Mouse (Mus musculus) kidney, embryonic 14.5 days (tissue): ENCODE data around the gene Cfhr1. TPM values are rescaled to one million over a fixed set of nuclear protein-coding genes. Genes with fewer than 3 reads are reported as not detected.

Experiments
- ATAC-seq: fragments of 200-750 bp; cut with Nextera tagmentation; 2 replicates; pipeline ENCODE4 v1.8.0; 2017; ENCODE audit warnings: moderate number of reproducible peaks, mild to moderate bottlenecking, moderate TSS enrichment, moderate library complexity; ENCODE audit not compliant: low FRiP score, low TSS enrichment
- H3K27ac ChIP-seq: fragments of 300-500 bp; sonication (generic); 2 replicates; pipeline ENCODE4 v1.5.1; 2014; ENCODE audit warnings: low read depth, mild to moderate bottlenecking, low read length, moderate library complexity, mixed read lengths
- H3K27me3 ChIP-seq: fragments of 300-500 bp; sonication (generic); 2 replicates; pipeline ENCODE4 v1.6.1; 2014; ENCODE audit warnings: mild to moderate bottlenecking, low read length; ENCODE audit not compliant: control insufficient read depth, insufficient read depth
- H3K36me3 ChIP-seq: fragments of 300-500 bp; sonication (generic); 2 replicates; pipeline ENCODE4 v1.6.1; 2014; ENCODE audit warnings: low read length, mixed read lengths; ENCODE audit not compliant: control insufficient read depth, insufficient read depth
- H3K4me1 ChIP-seq: fragments of 300-500 bp; sonication (generic); 2 replicates; pipeline ENCODE4 v1.6.1; 2014; ENCODE audit warnings: low read length, mixed read lengths; ENCODE audit not compliant: control insufficient read depth, insufficient read depth
- H3K4me2 ChIP-seq: fragments of 300-500 bp; sonication (generic); replicated peaks from 2 replicates; pipeline ENCODE4 v1.6.1; 2014; ENCODE audit warnings: low read depth, mild to moderate bottlenecking, low read length
- H3K4me3 ChIP-seq: fragments of 300-500 bp; sonication (generic); 2 replicates; pipeline ENCODE4 v1.5.1; 2014; ENCODE audit warnings: mild to moderate bottlenecking, low read length
- H3K9ac ChIP-seq: fragments of 300-500 bp; sonication (generic); 2 replicates; pipeline ENCODE4 v1.6.1; 2014; ENCODE audit warnings: low read depth, mild to moderate bottlenecking, low read length, moderate library complexity
- H3K9me3 ChIP-seq: fragments of 300-500 bp; sonication (generic); 2 replicates; pipeline ENCODE4 v1.6.1; 2016; ENCODE audit warnings: low read length; ENCODE audit not compliant: control insufficient read depth
- WGBS: fragments of 180-500 bp; shearing (Covaris S2); extraction: QIAGEN DNeasy Blood & Tissue Kit; methylation state at CpG from one replicate; pipeline ENCODE4 v1.1.7; 2014; 5-methylcytosine and 5-hydroxymethylcytosine counted together
- polyA plus RNA-seq: library from polyadenylated mRNA; unstranded; fragments of >200 nt; fragmentation: Nextera tagmentation; extraction: Ambion mirVana; gene quantifications from 2 replicates; pipeline ENCODE4 v1.2.1, GENCODE M21; 2014

Cfhr1 gene
- polyA plus RNA-seq, result not detected in 2 replicates

- no peak within 1 kb of the TSS for H3K27ac ChIP-seq
- ATAC-seq, result no peak
- H3K36me3 ChIP-seq, result no peaks in the 10 kb centered on the region
- H3K4me3 ChIP-seq, result no peak within 1 kb of the TSS
- no peaks in the 10 kb centered on the region for H3K9me3 ChIP-seq
- no peaks in the 10 kb centered on the region for H3K4me1 ChIP-seq
- no peaks in the 10 kb centered on the region for H3K27me3 ChIP-seq
- no peak within 1 kb of the TSS for H3K9ac ChIP-seq
- 79% methylated on average over 1 of the region's 1 CpGs for WGBS
- no peak within 1 kb of the TSS for H3K4me2 ChIP-seq
Measured at GRCm38 (mm10) chr1:139560024-139560423, at the start of gene Cfhr1. Cfhr1 (minus strand) TSS chr1:139560272.

- 90% methylated on average over 1 of the region's 1 CpGs for WGBS
- no peak for ATAC-seq
- Histone ChIP-seq H3K4me1 (no peaks in the 10 kb centered on the region), H3K27ac (no peak overlapping the region), H3K4me2 (no peak overlapping the region), H3K27me3 (no peaks in the 10 kb centered on the region), H3K9ac (no peak overlapping the region), H3K36me3 (no peaks in the 10 kb centered on the region), H3K9me3 (no peaks in the 10 kb centered on the region), H3K4me3 (no peak overlapping the region)
Measured at GRCm38 (mm10) chr1:139551311-139551710, 8.8 kb downstream of the Cfhr1 start.

DNA sequence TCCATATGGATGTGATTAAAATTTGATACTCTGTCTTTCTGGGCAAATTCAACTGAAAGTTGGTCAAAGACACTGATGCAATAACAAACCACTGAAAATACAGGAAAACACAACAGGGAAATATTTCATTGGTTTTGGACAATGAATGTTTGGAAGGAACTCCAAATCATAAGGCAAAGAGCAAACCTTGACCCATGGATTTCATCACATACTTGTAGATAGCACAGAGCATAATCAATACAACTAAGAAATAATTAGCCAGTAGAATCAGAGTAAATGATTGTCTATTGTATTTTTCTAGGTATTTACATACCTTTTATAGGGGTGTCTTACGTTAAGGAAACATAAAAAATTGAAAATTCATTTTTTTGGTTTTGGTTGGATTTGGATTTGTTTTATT is 11.5 kb downstream of the Cfhr1 start:
- Histone ChIP-seq H3K9me3 (no peaks in the 10 kb centered on the region), H3K27ac (no peak overlapping the region), H3K27me3 (no peaks in the 10 kb centered on the region), H3K4me1 (no peaks in the 10 kb centered on the region), H3K4me2 (no peak overlapping the region), H3K9ac (no peak overlapping the region), H3K36me3 (no peaks in the 10 kb centered on the region), H3K4me3 (no peak overlapping the region)
- 84% methylated on average over 1 of the region's 1 CpGs for WGBS
- ATAC-seq, result no peak

- 88% methylated on average over 12 of the region's 12 CpGs for WGBS
- H3K36me3 ChIP-seq, result no peaks in the 10 kb centered on the region
- no peak overlapping the region for H3K9ac ChIP-seq
- H3K27ac ChIP-seq, result no peak overlapping the region
- H3K4me1 ChIP-seq, result no peaks in the 10 kb centered on the region
- H3K27me3 ChIP-seq, result no peaks in the 10 kb centered on the region
- no peaks in the 10 kb centered on the region for H3K9me3 ChIP-seq
- H3K4me3 ChIP-seq, result no peak overlapping the region
- H3K4me2 ChIP-seq, result no peak overlapping the region
- ATAC-seq, result no peak
Measured at GRCm38 (mm10) chr1:139514556-139514955, 45.5 kb downstream of the Cfhr1 start.

DNA sequence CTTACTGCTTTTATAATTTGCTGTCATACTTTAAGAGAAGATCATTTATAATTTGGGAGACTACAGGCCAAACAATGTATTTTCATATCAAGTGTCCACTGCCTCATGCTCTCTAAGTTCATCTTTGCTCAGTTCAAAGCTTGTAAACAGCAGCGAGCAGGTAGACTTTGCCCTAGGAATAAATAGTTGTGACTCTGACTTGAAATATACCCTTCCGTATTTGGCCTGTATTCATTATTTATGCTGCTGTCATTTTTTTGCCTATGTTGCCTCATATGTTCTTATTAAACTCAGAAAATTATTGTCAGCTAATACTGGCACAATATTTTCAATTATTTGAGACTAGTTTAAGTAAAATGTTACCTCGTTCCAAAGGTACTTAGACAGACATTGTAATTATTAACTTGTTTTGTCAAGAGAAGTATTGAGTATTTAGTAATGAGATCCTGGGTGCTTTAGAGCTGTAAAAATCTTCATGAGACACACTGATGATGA is 58.8 kb downstream of the Cfhr1 start, which contains the start of gene F13b:
TSS of gene F13b (plus strand) at position 445 of the 495 bp plus-strand sequence.
- Histone ChIP-seq H3K27ac (no peak within 1 kb of the TSS), H3K4me3 (no peak within 1 kb of the TSS), H3K4me2 (no peak within 1 kb of the TSS), H3K9me3 (no peaks in the 10 kb centered on the region), H3K27me3 (no peaks in the 10 kb centered on the region), H3K4me1 (no peaks in the 10 kb centered on the region), H3K9ac (no peak within 1 kb of the TSS), H3K36me3 (no peaks in the 10 kb centered on the region)
- ATAC-seq, result no peak
- WGBS, result 88% methylated on average over 3 of the region's 3 CpGs

- no peak for ATAC-seq
Measured at GRCm38 (mm10) chr1:139499751-139500150, 60.3 kb downstream of the Cfhr1 start.

More at GRCm38 (mm10) chr1:139499751-139500150, 60.3 kb downstream of the Cfhr1 start:
- H3K27me3 ChIP-seq, result no peaks in the 10 kb centered on the region
- H3K4me3 ChIP-seq, result no peak overlapping the region
- H3K4me2 ChIP-seq, result no peak overlapping the region
- H3K9ac ChIP-seq, result no peak overlapping the region
- H3K36me3 ChIP-seq, result no peaks in the 10 kb centered on the region
- no peaks in the 10 kb centered on the region for H3K4me1 ChIP-seq
- H3K27ac ChIP-seq, result no peak overlapping the region
- no peaks in the 10 kb centered on the region for H3K9me3 ChIP-seq

Other genes starting within 250 kb of the Cfhr1 start
- gene Crb1, start 183.2 kb downstream of the Cfhr1 start, polyA plus RNA-seq, result 0.14 and 0.16 TPM in 2 replicates
- gene Zbtb41, start 138.0 kb downstream of the Cfhr1 start, polyA plus RNA-seq, result 9.1 and 15.4 TPM in 2 replicates
- 22.5 and 28.8 TPM in 2 replicates for gene Aspm, start 105.5 kb downstream of the Cfhr1 start, polyA plus RNA-seq
- not detected in 2 replicates for gene F13b, start 58.6 kb downstream of the Cfhr1 start, polyA plus RNA-seq
- gene Gm4788, start 221.0 kb upstream of the Cfhr1 start, polyA plus RNA-seq, result 0.11 TPM in 1 of 2 replicates, not detected in the other